Mouse (Mus musculus): ENCODE data around the gene Tmpo.

Gene Tmpo

DNA sequence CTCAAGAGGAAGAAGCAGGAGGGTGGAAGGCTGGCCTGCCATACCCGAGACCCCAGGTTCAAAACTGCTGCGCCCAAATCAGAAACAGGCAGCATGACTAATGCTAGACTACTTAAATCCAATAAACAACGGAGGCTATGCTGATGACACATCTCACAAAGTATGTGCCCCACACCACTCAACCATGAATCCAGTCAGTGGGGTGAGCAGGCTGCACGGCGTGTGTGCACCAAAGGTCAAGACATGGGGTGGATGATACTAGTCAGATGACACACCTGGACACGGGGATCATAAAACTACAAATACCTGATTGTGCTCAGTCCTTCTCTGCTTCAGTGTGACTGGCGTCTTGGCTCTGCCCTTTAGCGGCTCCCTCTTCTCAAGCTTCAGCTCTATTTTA is 22.7 kb downstream of the Tmpo start:
- in situ Hi-C loops (cut with MboI): no loop called here

DNA sequence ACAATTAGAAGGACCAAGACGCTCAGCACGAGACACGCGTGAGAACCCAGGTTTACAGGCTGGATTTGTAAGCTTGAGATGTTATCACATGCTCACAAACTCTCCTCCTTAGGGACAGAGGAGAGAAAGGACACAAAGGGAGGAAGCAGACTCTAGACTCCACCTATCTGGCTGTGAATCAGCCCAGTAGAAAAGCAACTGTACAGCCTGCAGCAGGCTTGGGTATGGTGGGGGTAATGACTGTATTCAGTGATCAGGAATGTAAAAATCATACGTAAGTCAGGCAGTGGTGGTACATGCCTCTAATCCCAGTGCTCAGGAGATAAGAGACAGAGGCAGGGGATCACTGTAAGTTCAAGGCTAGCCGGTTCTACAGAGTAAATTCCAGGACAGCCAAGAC is 24.8 kb downstream of the Tmpo start:
- in situ Hi-C loops (cut with MboI): no loop called here

DNA sequence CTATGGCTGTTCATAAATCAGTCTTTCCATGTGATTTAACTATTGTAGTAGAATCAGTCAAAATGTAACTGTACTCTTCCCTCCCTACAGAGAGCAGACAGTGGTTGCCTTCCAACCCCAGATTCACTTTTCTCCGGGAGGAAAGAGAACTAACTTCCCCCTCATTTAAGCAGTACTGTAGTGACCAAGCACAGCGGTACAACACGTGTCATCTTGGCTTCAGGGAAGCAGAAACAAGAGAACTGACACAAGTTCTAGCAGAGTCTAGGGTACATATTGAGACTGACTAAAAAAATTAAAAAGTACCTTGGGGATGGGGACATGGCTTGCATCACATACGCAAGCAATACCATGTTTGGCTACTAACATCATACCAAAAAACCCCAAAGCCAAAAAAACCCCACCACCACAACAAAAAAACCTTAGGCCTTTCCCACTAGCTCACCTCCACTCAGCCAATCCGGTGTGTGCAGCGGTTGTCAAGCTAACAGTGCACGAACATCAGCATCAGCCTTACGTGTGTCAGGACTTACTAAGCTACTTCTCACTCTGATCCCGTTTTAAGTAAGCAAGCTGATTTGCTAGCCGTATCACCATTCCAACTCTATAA is 27.1 kb downstream of the Tmpo start:
- in situ Hi-C loops (cut with MboI): no loop called here

DNA sequence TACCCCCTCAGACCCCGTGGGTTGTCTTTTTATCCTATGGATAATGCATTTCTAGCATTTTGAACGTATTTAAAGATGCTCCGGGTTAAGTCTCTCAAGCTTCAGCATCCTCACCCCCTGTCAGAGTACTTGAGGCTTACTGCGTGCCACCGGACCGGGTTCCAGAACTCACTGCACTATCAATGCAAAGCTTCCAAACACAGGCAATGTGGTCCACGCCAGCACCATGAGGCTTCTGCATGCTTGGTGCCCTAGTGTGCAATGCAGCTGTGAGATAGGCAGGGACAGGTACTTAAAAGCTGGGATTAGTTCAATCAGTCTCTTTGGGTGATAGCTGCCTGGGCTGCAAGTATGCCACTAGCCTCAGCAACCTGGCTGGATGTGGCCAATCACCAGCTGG is 35.7 kb downstream of the Tmpo start:
- in situ Hi-C loops (cut with MboI): loop anchor here (25.0 kb wide), 1 partner anchor 408 kb away; no protein-coding TSS in a partner anchor

DNA sequence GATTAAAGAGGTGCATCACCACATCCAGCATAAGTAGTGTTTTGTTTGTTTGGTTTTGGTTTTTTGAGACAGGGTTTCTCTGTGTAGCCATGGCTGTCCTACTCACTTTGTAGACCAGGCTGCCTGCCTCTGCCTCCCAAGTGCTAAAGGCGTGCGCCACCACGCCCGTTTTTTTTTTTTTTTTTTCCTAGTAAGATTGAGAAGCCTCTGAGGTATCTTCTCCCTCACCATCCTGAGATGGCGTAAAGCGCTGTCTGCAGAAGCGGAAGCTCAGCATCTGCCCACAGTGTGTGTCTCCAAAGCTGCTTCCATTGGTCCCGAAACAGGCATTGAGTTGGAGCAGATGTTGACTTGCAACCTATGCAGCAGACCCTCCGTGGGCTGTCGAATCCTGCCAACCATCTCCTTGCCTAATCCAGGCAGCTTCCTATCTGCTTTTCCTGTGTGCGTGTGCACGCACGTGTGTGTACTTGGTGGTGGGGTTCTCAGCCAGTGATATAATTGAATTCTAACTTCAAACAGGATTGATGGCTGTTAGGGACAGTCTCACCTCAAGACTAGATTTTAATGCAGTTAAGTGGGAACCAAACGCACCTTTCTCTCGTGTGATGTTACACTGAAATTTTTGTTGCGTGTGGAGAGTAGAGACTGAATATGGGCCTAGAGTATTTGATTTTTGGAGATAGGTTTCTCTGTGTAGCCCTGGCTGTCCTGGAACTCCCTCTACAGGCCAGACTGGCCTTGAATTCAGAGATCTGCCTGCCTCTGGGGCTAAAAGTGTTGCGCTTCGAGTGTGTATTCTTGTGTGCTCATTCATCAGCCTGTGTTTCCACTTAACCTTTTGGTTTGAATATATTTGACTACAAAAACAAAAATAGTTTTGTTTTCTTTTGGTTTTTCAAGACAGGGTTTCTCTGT is 37.5 kb downstream of the Tmpo start:
- in situ Hi-C loops (cut with MboI): loop anchor here (25.0 kb wide), 1 partner anchor 406 kb away; no protein-coding TSS in a partner anchor

DNA sequence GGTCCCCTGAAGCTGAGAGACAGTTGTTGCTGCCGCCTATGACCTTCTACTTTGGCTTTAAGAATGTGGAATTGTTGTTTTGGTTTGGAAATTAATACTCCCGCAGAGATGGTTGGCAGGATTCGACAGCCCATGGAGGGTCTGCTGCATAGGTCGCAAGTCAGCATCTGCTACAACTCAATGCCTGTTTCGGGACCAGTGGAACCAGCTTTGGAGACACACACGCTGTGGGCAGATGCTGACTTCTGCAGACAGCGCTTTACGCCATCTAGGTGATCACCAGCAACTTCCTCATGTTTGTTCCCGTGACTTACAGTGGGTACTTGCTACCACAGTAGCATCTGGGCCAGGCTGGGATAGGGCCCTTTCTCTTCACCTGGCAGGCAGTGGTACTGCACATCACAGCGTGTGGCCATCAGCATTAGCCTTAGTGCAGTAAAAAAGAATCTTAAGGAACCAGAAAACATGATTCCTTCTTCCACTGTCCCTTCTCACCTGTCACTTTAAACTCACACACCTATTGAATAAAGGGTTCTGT is 38.4 kb downstream of the Tmpo start:
- in situ Hi-C loops (cut with MboI): loop anchor here (25.0 kb wide), 1 partner anchor 405 kb away; no protein-coding TSS in a partner anchor

DNA sequence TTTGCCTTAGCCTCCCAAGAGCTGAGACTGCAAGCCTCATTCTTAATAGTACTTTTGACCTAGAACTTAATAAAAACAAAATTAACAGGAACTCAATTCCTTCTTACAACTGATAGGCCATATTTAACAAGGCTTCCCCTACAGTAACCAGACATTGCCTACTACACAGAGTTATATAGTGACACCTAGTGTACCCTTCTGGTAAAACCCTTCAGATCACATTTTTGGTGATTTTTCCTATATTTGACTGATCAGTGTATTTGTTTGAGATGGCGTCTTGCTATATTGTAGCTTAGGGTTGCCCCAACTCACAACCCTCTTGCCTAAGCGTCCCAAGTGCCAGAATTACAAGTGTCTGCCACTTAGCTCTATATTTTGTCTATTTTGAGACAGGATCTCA is 39.6 kb downstream of the Tmpo start:
- in situ Hi-C loops (cut with MboI): loop anchor here (25.0 kb wide), 1 partner anchor 404 kb away; no protein-coding TSS in a partner anchor

DNA sequence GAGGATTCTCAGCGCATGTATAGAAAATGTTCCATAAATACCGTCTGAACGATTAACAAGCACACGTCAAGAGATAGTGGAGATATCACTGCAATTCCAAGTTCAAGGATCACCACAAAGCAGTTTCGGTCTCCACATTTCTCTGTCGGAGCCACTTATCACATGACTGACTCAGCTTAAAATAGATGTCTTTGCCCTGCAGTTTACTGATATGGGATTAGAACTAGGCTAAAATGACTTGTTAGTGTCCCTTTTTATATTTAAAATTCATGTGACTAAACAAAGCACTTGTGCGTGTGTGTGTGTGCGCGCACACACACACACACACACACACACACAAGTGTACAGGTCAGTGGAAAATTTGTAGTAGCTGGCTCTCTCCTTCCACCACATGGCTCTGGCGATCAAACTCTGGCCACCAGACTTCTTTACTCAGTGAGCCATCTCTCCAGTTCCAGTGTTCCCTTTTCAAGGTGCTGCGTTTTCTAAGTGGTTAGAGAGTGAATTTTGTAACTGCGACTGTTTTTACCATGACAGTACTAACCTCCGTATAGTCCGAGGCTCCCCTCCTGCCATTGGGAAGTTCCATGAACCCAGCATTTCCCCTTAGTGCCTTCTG is 41.9 kb downstream of the Tmpo start:
- in situ Hi-C loops (cut with MboI): loop anchor here (5.0 to 25.0 kb wide), 2 partner anchors 62 to 402 kb away; no protein-coding TSS in a partner anchor

DNA sequence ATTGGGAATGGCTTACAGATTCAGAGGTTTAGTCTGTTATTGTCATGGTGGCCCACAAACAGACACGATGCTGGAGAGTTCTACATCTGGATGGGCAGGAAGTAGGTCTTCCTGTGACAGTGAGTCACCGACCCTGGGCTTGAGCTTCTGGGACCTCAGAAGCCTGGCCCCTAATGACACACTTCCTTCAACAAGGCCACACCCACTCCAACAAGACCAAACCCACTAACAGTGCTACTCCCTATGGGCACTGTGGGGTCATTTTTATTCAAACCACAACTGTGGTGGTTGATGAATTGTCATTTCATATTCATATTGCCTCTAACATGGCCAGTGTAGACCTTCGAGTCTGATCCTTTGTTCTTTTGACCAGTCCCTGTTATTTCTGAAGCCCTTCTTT is 42.8 kb downstream of the Tmpo start:
- in situ Hi-C loops (cut with MboI): loop anchor here (5.0 to 25.0 kb wide), 2 partner anchors 61 to 401 kb away; no protein-coding TSS in a partner anchor

DNA sequence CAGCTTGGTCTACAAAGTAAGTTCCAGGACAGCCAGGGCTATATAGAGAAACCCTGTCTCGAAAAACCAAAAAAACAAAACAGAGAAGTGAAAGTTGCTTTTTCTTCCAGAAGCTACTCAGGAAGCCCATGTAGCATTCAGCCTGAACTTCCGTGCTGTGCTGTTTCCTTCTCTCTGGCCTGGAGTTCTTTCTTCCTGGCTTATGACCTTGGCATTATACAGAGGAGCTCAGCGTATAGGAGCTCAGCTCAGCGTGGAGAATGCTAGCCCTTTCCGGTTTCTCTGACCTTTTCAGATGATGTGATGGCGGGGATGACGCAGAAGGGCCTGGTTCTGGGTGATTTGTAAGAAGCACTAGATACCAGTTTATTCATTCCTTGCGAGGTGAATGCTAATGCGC is 43.7 kb downstream of the Tmpo start:
- in situ Hi-C loops (cut with MboI): loop anchor here (5.0 to 25.0 kb wide), 2 partner anchors 60 to 400 kb away; no protein-coding TSS in a partner anchor

DNA sequence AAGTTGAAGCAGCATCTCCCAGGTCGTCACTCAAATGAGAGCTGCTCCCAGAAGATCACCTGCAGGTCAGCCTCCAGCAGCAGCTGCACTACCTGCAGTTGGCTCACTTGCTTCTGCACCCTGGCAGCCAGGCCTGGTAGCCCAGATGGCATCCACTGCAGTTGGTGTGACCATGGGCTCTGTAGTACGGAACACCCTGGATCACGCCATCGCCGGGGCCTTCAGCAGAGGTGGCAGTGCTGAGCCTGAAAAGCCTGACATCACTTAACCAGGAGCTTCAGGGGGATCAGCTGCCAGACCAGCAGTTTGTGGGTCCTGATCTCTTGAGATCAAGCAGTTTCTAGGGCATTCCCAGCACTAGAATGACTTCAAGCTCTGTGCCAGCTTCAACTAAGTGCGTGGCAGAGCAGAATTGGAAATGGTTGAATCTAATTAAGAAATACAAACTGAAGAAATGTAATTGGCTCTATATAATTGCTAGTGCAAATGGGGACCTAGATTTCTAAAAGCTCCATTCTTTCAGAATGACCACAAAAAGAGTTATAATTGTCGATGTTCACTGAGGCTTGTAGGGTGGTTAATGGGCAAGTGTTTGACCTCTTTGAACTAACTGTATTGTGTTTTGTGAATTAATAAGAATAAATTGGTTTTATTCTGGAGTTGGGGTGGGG is 45.7 kb downstream of the Tmpo start:
- in situ Hi-C loops (cut with MboI): loop anchor here (5.0 to 25.0 kb wide), 2 partner anchors 58 to 398 kb away; no protein-coding TSS in a partner anchor

DNA sequence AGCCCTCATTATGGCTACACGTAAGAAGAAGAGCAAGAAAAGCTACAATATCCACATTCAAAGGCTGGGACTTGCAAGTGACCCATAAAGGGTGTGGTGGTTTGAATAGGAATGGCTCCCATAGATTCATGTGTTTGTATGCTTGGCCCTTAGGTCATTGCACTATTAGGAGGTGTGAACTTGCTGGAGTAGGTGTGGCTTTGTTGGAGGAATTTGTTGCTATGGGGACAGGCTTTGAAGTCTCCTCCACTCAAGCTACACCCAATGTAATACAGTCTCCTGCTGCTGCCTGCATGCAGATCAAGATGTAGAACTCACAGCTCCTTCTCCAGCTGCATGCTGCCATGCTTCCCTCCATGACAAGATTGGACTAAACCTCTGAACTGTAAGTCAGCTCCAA is 49.5 kb downstream of the Tmpo start:
- in situ Hi-C loops (cut with MboI): loop anchor here (25.0 kb wide), 1 partner anchor 394 kb away; no protein-coding TSS in a partner anchor

DNA sequence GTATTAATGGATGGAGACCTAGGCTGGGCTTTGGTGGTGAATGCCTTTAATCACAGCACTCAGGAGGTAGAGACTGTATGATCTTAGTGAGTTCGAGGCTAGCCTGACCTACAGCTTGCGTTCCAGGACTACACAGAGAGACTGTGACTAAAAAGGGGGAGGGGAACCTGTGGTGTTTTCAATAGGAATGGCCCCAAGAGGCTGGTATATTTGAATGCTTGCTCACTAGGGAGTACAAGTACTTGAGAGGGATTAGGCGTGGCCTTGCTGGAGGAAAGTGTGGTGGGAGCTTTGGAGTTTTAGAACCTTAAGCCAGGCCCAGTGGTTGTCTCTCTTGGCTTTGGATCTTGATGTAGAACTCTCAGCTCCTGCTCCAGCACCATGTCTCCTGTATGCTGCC is 50.3 kb downstream of the Tmpo start:
- in situ Hi-C loops (cut with MboI): loop anchor here (25.0 kb wide), 1 partner anchor 393 kb away; no protein-coding TSS in a partner anchor

DNA sequence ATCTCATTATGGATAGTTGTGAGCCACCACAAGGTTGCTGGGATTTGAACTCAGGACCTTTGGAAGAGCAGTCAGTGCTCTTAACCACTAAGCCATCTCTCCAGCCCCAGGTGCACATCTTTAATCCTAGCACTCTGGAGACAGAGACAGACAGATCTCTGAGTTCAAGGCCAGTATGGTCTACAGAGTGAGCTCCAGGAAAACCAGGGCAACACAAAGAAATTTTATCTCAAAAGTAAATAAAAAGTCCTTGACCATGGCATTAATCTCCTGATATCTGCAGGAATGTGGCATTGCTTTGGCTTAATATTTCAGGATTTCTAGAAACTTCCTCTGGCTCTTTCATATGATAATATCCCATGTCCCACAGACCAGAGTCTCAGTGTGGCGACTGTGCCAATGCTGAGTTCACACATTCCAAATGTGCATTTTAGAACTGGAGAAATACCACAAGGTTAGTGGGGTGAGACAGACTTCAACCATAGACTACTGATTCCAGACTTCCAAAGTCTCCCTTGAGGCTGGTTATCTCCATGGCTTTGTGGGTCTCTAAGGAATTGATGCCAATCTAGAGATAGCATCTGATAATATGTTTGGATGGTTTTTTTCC is 52.5 kb downstream of the Tmpo start:
- in situ Hi-C loops (cut with MboI): loop anchor here (25.0 kb wide), 1 partner anchor 391 kb away; no protein-coding TSS in a partner anchor

DNA sequence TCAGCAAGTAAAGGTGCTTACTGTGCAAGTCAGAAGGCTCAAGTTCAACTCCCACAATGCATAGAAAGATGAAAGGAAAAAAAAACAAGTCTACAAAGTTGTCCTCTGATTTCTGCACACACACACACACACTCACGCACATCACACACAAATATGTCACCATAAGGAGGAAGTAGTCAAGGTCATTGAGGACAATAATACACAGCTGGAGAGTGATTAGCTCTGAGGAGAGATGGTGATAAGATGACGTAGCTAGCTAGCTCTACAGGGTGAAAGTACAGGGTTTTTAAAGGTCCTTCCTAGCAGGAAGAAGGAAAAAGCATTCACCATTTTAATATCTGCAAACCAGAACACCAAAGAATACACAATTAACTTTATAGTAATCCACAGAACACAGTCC is 53.7 kb downstream of the Tmpo start:
- in situ Hi-C loops (cut with MboI): loop anchor here (25.0 kb wide), 1 partner anchor 390 kb away; no protein-coding TSS in a partner anchor

DNA sequence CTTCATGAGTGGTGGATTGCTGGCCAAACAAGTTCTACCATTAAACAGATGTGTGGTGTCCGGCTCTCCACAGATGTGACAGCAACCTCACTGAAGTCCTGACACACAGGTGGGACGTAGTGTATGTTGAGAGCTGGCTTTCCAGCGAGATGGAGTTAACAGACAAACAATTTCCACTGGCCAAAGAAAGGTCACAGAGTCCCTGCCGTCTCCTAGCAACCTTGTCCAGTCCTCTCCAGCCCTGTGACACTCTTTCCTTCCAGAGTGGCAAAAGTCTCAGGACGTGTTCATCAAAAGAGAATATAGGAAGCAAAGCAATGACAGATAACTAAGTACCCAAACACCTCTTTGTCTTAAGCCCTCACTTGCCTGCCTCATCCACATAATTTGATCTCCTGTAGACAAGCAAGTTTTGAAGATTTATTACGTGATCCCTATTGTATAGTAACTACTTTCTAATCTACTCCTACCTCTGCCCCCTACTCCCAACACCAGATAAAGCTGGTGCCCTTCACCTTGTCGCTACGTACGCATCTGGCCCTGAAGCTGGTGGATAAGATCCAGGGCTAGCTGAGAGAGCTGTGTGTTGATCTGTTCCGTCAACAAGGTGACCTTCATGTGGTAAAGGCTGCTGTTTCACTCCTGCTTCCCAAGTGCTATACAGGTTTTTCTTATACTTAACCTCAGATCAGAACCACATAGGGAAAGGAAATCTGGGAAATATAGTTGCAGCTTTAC is 54.3 kb downstream of the Tmpo start:
- in situ Hi-C loops (cut with MboI): loop anchor here (25.0 kb wide), 1 partner anchor 389 kb away; no protein-coding TSS in a partner anchor

DNA sequence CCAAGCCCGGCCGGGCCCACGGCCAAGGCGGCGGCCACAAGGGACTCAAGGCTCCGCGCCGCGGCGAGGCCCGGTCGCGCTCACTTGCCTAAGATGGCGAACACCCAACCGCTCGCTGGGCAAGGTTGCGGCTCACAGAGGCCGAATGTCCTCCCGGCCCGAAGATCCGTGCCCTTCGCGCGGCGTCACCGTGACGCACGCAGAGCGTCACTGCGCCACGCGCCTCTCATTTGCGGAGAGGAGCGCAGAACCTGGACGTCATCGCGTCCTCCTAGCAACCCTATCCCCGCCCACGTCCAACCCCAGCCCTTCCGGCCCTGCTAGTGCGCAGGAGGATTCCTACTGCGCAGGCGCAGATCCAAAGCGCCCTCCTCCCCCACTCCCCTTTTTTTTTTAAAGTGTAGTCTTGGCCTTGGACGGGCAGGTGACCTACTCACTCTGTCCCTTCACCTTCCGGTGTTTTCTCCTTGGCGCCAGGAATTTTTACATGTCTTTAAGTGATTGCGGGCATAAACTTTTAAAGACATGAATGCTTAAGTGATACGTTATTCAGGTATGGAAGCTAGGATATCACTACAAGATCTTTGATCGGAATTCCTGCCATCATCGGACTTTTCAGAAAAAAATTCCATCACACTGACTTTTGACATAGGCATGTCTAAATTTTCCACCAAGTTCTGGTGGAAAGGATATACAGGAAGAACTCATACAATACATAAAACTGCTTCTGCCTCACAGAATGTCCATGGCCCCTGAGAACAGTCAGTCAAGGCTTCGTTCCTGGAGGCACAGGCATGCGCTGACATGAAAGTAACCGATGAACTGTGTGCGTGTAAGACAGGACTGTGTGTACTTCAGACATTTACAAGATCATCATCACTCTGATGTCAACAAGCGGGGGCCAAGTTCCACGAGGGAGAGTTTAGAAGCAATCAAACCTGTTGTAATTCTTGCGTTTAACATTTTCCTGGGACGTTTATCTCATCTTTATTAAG is 57.0 kb downstream of the Tmpo start, which contains the start of gene Slc25a3:
Slc25a3 (minus strand) TSS at position 232 of the 995 bp plus-strand sequence.
- in situ Hi-C loops (cut with MboI): no loop called here

DNA sequence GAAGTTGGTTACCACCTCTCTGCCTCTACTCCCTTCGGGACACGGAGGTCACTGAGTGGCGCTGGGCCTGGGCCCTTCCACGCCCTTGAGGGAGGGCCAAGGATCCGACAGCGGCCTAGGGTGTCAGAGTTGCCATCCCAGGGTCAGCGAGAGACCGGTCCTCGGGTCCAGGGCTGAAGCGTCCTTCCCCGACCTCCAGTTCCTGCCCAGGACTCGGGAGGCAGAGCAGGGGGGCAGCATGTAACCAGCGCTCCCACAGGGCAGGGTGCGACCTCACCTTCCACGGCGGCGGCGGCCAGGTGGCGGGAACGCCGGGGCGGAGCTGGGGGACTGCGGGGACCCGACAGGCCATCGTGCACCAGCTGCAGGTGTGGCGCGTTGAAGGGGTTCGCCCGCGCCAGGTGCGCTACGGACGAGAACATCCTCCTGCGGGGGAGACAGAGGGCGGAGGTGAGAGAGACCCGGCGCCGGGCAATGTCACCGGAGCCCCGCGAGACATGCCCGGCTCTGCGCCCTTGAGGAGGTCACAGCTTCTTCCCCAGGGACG is 57.8 kb downstream of the Tmpo start:
- in situ Hi-C loops (cut with MboI): no loop called here

Measured in mature B cell (primary cell).